Mouse (Mus musculus) retina, postnatal 1 day (tissue): ENCODE results near the gene Cldn24.
"Not testable (repeated sequence)": the region's sequence is repeated elsewhere in the genome, so short reads cannot be mapped to it uniquely, and the experiment has no call there.

Source experiments
- DNase-seq: peaks from one replicate; pipeline ENCODE4 v3.0.0-alpha.2; 2012

Cldn24 gene

GRCm38 (mm10) chr8:47821843-47822242 lies at the start of gene Cldn24:
TSS of gene Cldn24 (plus strand) at chr8:47822143.
- DNase-seq, result no peak

- DNase-seq, result no peak
Observed at GRCm38 (mm10) chr8:47772986-47773385, 49.0 kb upstream of the Cldn24 start.

- no peak for DNase-seq
Observed at GRCm38 (mm10) chr8:47777415-47777814, 44.5 kb upstream of the Cldn24 start.

- DNase-seq, result no peak
Observed at GRCm38 (mm10) chr8:47779589-47779988, 42.4 kb upstream of the Cldn24 start.

GRCm38 (mm10) chr8:47781881-47782280 lies 40.1 kb upstream of the Cldn24 start:
- DNase-seq, result peak; percentile 75

- DNase-seq, result no peak
Observed at GRCm38 (mm10) chr8:47783544-47783943, 38.4 kb upstream of the Cldn24 start.

- DNase-seq, result no peak
Observed at GRCm38 (mm10) chr8:47783944-47784343, 38.0 kb upstream of the Cldn24 start.

GRCm38 (mm10) chr8:47784436-47784835 lies 37.5 kb upstream of the Cldn24 start:
- DNase-seq, result no peak

- no peak for DNase-seq
Observed at GRCm38 (mm10) chr8:47786323-47786722, 35.6 kb upstream of the Cldn24 start.

- DNase-seq, result peak; percentile 89
Observed at GRCm38 (mm10) chr8:47787705-47788104, 34.2 kb upstream of the Cldn24 start.

GRCm38 (mm10) chr8:47791986-47792385 lies 30.0 kb upstream of the Cldn24 start:
- DNase-seq, result peak; percentile 47

- DNase-seq, result no peak
Observed at GRCm38 (mm10) chr8:47799438-47799837, 22.5 kb upstream of the Cldn24 start.

GRCm38 (mm10) chr8:47802349-47802748 lies 19.6 kb upstream of the Cldn24 start:
- DNase-seq, result no peak

GRCm38 (mm10) chr8:47804262-47804661 lies 17.7 kb upstream of the Cldn24 start:
- DNase-seq, result no peak

- DNase-seq, result no peak
Observed at GRCm38 (mm10) chr8:47809970-47810665, 11.8 kb upstream of the Cldn24 start.

GRCm38 (mm10) chr8:47810666-47811015 lies 11.3 kb upstream of the Cldn24 start:
- no peak for DNase-seq

- peak; percentile 53 for DNase-seq
Observed at GRCm38 (mm10) chr8:47811221-47811620, 10.7 kb upstream of the Cldn24 start.

- no peak for DNase-seq
Observed at GRCm38 (mm10) chr8:47819034-47819433, 2.9 kb upstream of the Cldn24 start.

- DNase-seq, result peak; percentile 25
Observed at GRCm38 (mm10) chr8:47820914-47821772, 800 bp upstream of the Cldn24 start.

- DNase-seq, result not testable (repeated sequence)
Observed at GRCm38 (mm10) chr8:47822541-47822940, 598 bp downstream of the Cldn24 start.

- DNase-seq, result no peak
Observed at GRCm38 (mm10) chr8:47823777-47824176, 1.8 kb downstream of the Cldn24 start.

- no peak for DNase-seq
Observed at GRCm38 (mm10) chr8:47824182-47824581, 2.2 kb downstream of the Cldn24 start, which contains the start of gene Cldn22. TSS of gene Cldn22 (plus strand) at chr8:47824482.

- no peak for DNase-seq
Observed at GRCm38 (mm10) chr8:47825596-47825995, 3.7 kb downstream of the Cldn24 start.

GRCm38 (mm10) chr8:47826911-47827310 lies 5.0 kb downstream of the Cldn24 start:
- DNase-seq, result no peak
